Mouse (Mus musculus) induced T-regulatory cell, adult 2 months (primary cell): ENCODE measurements around the gene Bcl2a1d.
A peak's percentile ranks its signal among the peaks of the same experiment; 100 is the strongest.
"Not testable (repeated sequence)": the region's sequence is repeated elsewhere in the genome, so short reads cannot be mapped to it uniquely, and the experiment has no call there.

Experiments
- DNase-seq: peaks from one replicate; pipeline ENCODE4 v3.0.0-alpha.2; 2012; ENCODE audit warnings: low read depth

The Bcl2a1d gene

DNA sequence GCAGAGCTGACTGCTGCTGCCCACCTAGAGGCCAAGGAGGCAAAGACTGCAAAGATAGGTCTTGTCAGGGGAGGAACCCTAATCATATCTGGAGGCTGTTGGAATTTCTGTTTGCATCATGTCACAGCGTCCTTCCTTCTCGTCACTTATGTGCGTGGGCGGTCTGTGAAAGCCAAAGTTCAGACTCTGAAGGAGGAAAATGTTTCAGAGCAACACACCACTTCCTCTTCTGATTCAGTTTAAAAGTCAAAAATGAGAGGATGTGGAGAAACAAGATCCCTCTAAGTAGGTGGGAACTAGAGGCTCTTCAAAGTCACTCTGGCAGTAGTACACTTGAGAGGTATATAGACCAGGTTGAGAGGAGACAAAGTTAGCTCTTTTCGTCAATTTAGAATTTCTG is at the start of gene Bcl2a1d:
Gene Bcl2a1d, minus strand, starts transcription at position 187 of the 400 bp plus-strand sequence.
- DNase-seq: peak; percentile 79

GRCm38 (mm10) chr9:88770239-88770638 is 38.5 kb upstream of the Bcl2a1d start:
- not testable (repeated sequence) for DNase-seq

DNA sequence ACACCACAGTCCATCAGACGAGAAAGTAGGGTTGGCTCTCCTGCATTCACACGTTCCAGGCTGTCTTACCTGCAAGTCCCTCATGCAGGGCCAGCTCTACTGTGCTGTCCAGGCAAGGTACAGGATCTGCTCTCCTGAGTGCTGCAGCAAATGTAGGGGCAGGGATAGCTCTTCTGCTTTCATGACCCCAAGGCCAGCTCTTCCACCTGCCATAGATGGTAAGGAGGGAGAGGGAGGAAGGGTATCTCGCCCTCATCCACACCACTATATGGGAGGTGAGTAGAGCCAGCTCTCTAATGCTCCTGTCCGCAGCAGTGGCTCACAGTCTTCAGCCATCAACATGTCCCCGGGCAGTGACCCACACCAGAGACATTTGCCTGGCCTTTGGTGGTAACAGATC is 37.8 kb upstream of the Bcl2a1d start:
- not testable (repeated sequence) for DNase-seq

GRCm38 (mm10) chr9:88746687-88747086 is 15.0 kb upstream of the Bcl2a1d start:
- DNase-seq: not testable (repeated sequence)

GRCm38 (mm10) chr9:88746046-88746445 is 14.3 kb upstream of the Bcl2a1d start:
- not testable (repeated sequence) for DNase-seq

DNA sequence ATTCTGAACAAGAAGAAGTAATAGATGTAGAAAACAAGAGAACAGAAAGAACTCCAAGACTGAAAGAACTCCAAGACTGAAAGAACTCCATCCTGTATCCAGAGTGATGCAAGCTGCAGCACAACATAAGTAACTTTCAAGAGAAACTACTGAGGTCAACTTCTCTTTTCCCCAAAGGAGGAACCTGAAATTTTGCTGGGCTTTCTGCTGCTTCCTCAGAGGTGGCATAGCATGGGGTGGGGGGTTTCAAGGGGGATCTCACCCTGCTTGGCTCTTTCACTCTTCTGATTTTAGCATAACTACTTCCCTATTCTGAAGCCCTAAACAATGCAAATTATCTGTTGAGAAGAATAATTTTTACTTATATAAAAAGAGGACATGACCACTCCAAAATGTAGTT is 3.6 kb upstream of the Bcl2a1d start:
- DNase-seq: not testable (repeated sequence)

- DNase-seq: peak; percentile 20
Observed at GRCm38 (mm10) chr9:88733182-88733581, 1.5 kb upstream of the Bcl2a1d start.

DNA sequence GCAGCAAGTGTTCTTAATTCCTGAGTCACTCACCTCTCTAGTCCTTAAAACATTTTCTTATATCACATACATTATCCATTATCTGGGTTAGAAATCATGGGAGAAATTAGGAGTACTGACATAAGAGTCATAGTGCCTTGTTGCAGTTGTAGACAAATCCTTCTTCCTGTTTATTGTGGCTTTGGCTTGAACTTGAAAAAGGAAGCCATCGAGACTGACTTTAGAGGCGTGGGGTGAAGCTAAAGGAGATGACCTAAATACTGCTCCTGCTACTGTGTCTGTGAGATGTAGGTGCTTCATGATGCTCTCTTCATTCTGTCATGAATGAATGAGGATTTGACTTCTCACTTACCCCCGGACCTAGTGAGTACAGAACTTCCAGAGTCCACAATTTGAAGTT is 620 bp upstream of the Bcl2a1d start:
- not testable (repeated sequence) for DNase-seq

GRCm38 (mm10) chr9:88728311-88728710 is 3.4 kb downstream of the Bcl2a1d start:
- peak; percentile 16 for DNase-seq

- DNase-seq: peak; percentile 51
Observed at GRCm38 (mm10) chr9:88721628-88722027, 10.1 kb downstream of the Bcl2a1d start.

DNA sequence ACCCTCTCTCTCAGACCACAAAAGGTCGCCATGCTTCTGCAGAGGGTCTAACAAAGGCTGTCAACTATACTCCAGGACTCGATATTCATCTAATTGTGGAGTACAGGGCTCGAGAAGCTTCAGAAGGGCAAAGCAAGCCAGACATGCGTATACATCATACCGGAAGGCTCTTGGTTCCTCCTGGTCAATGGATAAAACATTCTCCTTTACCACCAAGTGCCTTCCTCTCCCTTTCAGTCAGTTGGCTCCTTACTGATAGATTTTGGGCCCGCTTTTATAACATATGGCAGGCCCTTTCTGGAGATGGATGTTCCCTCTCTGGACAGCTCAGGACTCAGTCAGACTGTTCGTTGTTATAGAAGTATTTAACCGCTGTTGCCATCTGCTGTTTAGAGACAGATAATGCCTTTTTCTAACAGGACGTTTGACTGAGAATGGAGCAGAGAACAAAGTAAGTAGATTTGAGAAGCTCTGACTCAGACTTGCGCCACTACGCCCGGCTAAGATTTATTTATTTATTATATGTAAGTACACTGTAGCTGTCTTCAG is 11.7 kb downstream of the Bcl2a1d start, which contains the start of gene Mthfsl:
Gene Mthfsl, minus strand, starts transcription at position 308 of the 549 bp plus-strand sequence.
- peak; percentile 60 for DNase-seq

DNA sequence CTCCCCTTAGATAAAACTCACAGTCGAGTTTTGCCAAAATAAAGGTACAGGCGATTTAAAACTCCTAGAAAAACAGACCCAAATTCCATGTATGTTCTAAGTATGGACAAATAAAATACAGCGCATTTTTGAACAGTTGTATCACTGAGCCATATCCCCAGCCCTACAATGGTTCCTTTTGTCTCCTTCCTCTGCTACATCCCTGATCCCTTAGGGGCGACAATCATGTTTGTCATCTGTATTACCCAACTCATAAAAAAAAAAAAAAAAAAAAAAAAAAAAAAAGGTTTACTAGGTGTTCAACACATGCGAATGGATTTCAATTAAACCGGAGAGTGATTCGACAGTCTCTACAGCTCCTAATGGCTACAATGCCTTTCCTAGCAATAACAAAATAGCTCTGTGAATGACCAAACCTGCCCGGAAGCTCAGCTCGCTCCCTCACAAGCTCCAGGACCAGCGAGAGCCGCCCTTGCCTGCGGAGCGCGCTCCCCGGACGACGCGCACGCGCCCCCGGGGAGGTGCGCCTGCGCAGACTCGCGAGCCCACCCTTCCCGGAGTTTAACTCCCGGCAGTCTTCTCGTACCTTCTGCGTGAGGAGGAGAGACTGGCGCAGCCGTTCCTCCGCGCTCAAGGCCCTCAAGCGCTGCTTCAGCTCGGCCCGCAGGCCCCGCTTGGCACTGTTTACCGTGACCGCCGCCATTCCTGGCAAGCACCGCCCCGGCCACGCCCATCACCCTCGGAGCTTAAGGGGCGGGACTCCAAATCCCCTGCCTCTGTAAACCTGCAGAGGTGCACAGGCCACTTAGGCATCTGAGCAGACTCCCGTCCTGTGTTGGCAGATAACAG is 12.4 kb downstream of the Bcl2a1d start:
- peak; percentile 45 for DNase-seq

- peak; percentile 21 for DNase-seq
Observed at GRCm38 (mm10) chr9:88718593-88718992, 13.1 kb downstream of the Bcl2a1d start.

DNA sequence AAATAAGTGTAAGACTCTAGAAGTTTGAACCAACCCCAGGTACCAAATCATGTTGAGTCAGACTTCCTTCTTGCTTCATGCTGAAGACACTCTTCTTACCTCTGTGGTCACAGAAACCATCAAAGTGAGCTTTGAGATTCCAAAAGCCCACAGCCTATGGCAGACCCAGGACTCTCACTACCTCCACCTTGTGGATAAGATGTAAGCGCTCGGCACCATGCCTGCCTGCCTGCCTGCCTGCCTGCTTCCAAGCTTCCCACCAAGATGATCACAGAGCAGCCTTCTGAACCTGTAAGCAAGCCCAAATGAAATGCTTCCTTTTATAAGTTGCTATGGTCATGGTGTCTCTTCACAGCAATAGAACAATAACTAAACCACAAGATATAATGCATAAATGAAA is 13.6 kb downstream of the Bcl2a1d start:
- DNase-seq: peak; percentile 42

GRCm38 (mm10) chr9:88714515-88714914 is 17.2 kb downstream of the Bcl2a1d start:
- not testable (repeated sequence) for DNase-seq

DNA sequence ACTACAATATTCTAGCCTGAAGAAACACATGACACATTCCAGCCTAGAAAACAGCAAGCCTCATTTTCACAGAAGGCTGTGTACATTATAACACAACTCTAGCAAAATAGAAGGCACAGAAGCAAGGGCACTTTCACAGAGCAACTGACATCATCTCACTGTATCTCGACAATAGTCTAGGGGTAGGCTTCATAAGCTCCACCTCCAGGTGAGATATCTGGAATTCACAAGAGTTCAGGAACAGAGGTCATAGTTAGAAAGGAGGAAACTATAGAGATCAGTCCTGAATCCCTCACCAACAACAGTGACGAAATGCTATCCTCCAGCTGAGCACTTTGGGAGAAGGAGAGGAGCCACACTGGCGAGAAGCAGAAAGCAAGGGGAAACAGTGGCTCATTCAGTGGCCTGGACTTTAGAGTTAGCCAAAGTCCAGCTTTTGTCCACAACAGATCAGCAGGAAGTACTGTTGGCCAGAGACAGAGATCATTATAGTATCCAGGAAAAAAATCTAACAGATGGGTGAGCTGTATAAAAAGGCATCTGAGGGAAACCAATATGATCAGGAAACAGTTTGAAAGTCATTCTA is 19.5 kb downstream of the Bcl2a1d start:
- DNase-seq: not testable (repeated sequence)

GRCm38 (mm10) chr9:88710910-88711438 is 20.7 kb downstream of the Bcl2a1d start:
- DNase-seq: not testable (repeated sequence)

GRCm38 (mm10) chr9:88710439-88710838 is 21.3 kb downstream of the Bcl2a1d start:
- DNase-seq: not testable (repeated sequence)

- peak; percentile 55 for DNase-seq
Observed at GRCm38 (mm10) chr9:88709794-88710193, 21.9 kb downstream of the Bcl2a1d start.

DNA sequence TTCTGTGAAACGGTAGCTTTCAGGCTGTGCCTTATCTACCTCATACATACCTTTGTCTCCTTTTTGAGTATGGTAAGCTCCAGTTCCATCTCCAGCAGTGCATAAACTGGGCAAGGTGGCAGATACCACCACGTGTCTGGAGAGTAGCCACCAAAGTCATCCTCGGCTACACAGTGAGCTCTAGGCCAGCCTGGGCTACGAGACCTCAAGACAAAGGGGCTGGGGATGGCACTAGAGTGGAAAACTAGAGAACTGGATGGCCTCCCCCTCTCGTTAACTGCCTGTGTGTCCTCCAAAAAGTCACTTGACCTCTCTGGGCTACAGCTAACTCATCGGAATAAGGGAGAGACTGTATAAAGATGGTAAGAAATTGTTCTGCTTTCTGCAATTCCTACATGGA is 22.4 kb downstream of the Bcl2a1d start:
- DNase-seq: no peak

DNA sequence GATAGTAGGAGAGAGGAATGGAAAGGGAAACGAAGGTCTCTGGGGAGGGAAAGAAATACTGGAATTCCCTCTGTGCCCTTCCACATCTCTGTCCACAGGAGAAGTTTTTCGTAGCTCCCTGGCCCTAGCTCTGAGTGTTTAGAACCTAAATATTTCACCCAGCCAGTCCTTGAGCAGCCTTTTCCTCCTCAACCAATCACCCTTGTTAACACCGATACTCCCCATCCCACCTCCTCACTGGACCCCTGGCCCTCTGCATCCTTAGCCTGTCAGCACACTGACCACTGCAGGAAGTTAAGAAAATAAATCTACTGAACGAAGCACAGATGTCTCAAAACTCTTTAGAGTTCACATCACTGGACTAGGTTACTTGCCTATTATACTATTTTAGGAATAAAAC is 25.0 kb downstream of the Bcl2a1d start:
- DNase-seq: no peak

DNA sequence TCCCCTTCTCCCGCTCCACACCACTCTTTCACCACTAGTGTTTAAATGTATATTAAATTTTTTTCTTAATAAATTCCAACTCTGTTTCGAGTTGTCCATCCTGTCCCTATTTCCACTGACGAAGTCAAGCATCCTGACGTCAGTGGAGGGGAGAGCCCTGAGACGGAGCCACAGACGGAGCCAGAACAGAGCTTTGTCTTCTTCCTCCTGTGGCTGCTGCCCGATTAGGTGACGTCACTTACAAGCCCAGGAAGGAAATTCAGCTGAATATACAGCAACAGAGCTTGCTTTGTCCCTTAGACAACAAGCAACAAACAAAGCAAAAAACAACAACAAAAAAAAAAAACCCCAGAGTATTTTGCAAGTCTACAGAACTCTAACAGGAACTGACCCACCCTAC is 26.6 kb downstream of the Bcl2a1d start:
- DNase-seq: not testable (repeated sequence)

DNA sequence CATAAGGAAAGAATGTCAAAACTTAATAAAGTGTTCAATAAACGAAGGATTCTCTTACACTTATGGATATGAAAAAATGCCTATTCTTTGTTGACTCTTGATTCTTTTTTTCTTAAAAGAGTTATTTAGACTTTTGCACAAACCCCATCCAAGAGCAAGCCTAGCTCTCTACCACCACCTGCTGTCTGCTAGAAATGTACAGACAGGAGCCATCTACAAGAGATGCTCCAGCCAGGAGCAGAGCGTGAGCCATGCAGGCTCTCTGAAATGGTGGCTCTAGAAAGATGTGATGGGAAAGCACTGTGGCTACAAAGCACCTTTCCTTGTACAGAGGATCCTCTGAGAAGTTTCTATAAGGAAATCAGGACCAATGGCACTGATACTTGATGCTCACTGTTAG is 33.0 kb downstream of the Bcl2a1d start:
- not testable (repeated sequence) for DNase-seq
